Mouse (Mus musculus): ENCODE results near the gene Sh3gl2. TPM values are rescaled to one million over a fixed set of nuclear protein-coding genes. Genes with fewer than 3 reads are reported as not detected.

Sh3gl2 gene
- polyA plus RNA-seq, 1 experiment from 2014 or later: 0.67 TPM

DNA sequence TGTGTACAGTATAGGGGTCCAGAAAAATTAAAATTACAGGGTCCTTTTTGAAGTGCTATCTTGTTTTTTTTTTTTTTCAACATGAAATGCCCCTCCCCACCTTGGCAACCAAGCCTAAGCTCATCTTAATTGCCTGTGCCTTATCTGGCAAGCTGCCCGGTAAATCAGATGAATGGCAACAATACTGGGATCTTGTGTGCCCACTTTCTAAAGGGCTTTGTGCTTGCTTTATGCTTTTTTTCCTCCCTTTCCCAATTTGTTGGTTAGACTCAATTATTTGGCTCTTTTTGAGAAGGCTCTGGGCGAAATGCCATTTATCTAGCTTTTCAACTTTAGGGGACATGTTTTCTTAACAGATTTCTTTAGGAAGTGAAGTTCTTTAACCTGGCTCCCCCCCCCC lies 45.3 kb downstream of the Sh3gl2 start:
- Histone ChIP-seq H3K36me3 (ENCODE audit: control insufficient read depth, insufficient read depth, low read length) (no peaks in the 10 kb centered on the region), H3K4me1 (replicated peaks; ENCODE audit: control insufficient read depth, insufficient read depth, low read length) (no peaks in the 10 kb centered on the region), H3K4me3 (ENCODE audit: low read depth, low read length) (no peak overlapping the region), H3K27me3 (replicated peaks; ENCODE audit: control insufficient read depth, insufficient read depth, low read length) (no peaks in the 10 kb centered on the region), H3K9me3 (ENCODE audit: control insufficient read depth, low read length) (no peaks in the 10 kb centered on the region), H3K4me2 (no peak overlapping the region), H3K27ac (ENCODE audit: low read depth, low read length) (no peak overlapping the region), H3K9ac (ENCODE audit: low read depth, low read length) (no peak overlapping the region)
- DNase-seq (ENCODE audit: low spot score): no peak
- ATAC-seq (replicated peaks; ENCODE audit: low FRiP score): no peak
- WGBS: 80% methylated on average over 2 of the region's 2 CpGs

DNA sequence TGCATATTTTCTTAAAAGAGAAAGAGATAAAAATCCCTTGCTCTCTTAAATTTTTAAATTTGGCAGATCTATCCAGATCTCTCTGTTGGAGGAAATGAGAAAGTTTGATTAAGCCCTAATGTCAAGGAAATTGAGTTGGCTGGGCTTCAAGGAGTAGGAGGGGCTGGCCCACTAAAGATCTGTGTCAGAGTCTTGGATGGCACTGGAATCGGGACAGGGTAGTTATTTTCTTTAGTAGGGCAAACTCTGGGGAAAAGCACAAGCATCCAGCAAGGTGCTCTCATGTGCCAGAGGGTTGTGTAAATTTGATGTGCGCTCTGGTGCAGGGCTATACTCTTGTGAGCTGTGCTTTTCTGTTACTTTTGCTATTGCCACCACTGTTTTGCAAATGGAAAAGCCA lies 45.9 kb downstream of the Sh3gl2 start:
- DNase-seq (ENCODE audit: low spot score) (no peak), ATAC-seq (replicated peaks; ENCODE audit: low FRiP score) (no peak)
- Histone ChIP-seq H3K9ac (ENCODE audit: low read depth, low read length) (no peak overlapping the region), H3K9me3 (ENCODE audit: control insufficient read depth, low read length) (no peaks in the 10 kb centered on the region), H3K4me2 (no peak overlapping the region), H3K4me3 (ENCODE audit: low read depth, low read length) (no peak overlapping the region), H3K27me3 (replicated peaks; ENCODE audit: control insufficient read depth, insufficient read depth, low read length) (no peaks in the 10 kb centered on the region), H3K4me1 (replicated peaks; ENCODE audit: control insufficient read depth, insufficient read depth, low read length) (no peaks in the 10 kb centered on the region), H3K27ac (ENCODE audit: low read depth, low read length) (no peak overlapping the region), H3K36me3 (ENCODE audit: control insufficient read depth, insufficient read depth, low read length) (no peaks in the 10 kb centered on the region)
- WGBS: 83% methylated on average over 2 of the region's 2 CpGs

DNA sequence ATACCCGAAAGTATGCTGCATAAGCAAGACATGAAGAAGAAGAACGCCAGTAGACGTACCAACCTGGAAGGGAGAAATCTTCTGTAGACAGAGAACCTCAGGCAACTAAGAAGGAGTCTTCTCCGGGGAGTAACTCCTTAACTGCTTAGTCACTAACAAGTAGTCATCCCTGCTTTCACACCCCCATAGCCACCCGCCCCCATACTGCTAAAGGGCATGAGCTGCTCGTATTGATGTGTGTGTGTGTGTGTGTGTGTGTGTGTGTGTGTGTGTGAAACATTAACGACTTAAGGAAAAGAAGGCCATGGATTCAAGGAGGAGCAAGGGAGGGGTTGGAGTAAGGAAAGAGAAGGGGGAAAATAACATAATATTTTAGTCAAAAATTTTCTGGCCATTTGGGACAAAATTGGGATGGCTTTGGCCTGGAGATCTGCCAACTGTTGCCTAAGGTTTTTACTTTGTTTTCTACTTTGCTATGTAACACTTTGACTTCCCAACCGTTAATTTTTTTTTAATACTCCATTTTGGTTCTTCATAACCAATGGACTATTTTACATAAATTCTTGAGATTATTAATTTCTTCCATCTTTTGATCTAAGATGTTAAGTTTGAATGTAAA lies 51.0 kb downstream of the Sh3gl2 start:
- H3K4me3 ChIP-seq (ENCODE audit: low read depth, low read length): no peak overlapping the region
- 86% methylated on average over 6 of the region's 8 CpGs for WGBS
- H3K4me2 ChIP-seq: no peak overlapping the region
- no peaks in the 10 kb centered on the region for H3K27me3 ChIP-seq (replicated peaks; ENCODE audit: control insufficient read depth, insufficient read depth, low read length)
- no peak overlapping the region for H3K9ac ChIP-seq (ENCODE audit: low read depth, low read length)
- no peak for ATAC-seq (replicated peaks; ENCODE audit: low FRiP score)
- H3K27ac ChIP-seq (ENCODE audit: low read depth, low read length): no peak overlapping the region
- no peaks in the 10 kb centered on the region for H3K9me3 ChIP-seq (ENCODE audit: control insufficient read depth, low read length)
- no peak for DNase-seq (ENCODE audit: low spot score)
- no peaks in the 10 kb centered on the region for H3K4me1 ChIP-seq (replicated peaks; ENCODE audit: control insufficient read depth, insufficient read depth, low read length)
- no peaks in the 10 kb centered on the region for H3K36me3 ChIP-seq (ENCODE audit: control insufficient read depth, insufficient read depth, low read length)

DNA sequence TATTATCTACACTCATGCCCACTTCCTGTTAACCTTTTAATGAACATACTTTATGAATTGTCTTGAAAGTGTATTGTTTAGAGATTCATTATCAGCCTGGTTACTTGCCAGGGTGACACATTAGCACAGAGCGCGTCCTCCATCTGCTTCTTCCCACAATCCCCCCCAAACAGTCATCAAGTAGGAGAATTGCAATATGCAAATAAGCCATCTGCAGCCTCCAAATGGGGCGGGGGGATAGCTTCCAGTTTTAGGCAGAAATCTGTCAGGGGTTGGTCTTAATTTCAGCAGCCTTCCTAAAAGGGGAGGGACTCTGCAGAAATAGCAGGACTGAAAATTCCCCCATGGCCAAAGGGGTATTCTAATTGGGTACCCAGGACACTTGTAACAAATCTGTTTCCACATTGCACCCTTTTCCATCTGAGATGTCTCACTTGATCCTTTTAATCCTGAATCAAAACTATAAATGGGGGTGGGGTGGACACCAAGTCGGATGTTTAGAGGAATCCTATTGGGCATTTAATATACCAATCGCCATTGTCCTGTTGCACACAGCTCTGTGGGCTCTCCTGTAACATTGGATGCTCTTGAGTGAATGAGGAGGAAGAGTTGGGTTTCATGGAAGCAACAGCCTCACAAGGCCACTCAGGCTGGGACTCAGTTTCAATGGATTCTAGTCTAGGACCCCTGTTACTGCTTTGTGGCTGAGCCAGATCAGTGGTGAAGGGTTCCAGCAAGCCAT lies 51.7 kb downstream of the Sh3gl2 start:
- no peak overlapping the region for H3K4me2 ChIP-seq
- H3K9ac ChIP-seq (ENCODE audit: low read depth, low read length): no peak overlapping the region
- H3K36me3 ChIP-seq (ENCODE audit: control insufficient read depth, insufficient read depth, low read length): no peaks in the 10 kb centered on the region
- no peak for ATAC-seq (replicated peaks; ENCODE audit: low FRiP score)
- no peaks in the 10 kb centered on the region for H3K4me1 ChIP-seq (replicated peaks; ENCODE audit: control insufficient read depth, insufficient read depth, low read length)
- no peak overlapping the region for H3K4me3 ChIP-seq (ENCODE audit: low read depth, low read length)
- no peak for DNase-seq (ENCODE audit: low spot score)
- H3K27me3 ChIP-seq (replicated peaks; ENCODE audit: control insufficient read depth, insufficient read depth, low read length): no peaks in the 10 kb centered on the region
- no peak overlapping the region for H3K27ac ChIP-seq (ENCODE audit: low read depth, low read length)
- 80% methylated on average over 5 of the region's 5 CpGs for WGBS
- H3K9me3 ChIP-seq (ENCODE audit: control insufficient read depth, low read length): no peaks in the 10 kb centered on the region

DNA sequence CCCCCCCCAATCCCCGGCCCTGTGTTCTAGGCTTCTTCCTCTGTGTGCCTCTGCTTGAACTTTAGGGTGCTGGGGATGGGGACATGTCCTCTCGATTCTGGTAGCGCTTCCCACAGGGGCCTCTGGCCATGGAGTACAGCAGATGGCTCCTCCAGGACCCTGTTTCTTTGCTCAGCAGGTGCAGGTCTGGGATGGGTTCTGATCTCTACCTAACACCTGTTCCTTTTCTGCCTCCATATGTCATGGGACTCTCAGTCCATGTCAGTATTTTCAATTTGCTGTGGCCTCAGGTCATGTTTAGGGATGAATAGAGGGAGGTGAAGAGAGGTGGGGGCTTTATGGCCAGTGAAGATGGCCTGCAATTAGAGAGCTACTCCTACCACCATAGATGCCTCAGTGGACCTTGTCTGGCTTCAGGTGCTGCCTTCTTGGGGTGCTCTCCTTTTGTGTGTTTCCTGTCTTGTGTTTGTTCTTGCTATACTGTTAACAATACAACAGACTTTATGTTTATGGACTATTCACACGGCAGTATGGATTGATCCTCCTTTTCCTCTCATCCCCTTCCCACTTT lies 52.9 kb downstream of the Sh3gl2 start:
- no peak overlapping the region for H3K4me2 ChIP-seq
- no peak for ATAC-seq (replicated peaks; ENCODE audit: low FRiP score)
- H3K9ac ChIP-seq (ENCODE audit: low read depth, low read length): no peak overlapping the region
- H3K9me3 ChIP-seq (ENCODE audit: control insufficient read depth, low read length): no peaks in the 10 kb centered on the region
- H3K4me3 ChIP-seq (ENCODE audit: low read depth, low read length): no peak overlapping the region
- H3K4me1 ChIP-seq (replicated peaks; ENCODE audit: control insufficient read depth, insufficient read depth, low read length): no peaks in the 10 kb centered on the region
- H3K27me3 ChIP-seq (replicated peaks; ENCODE audit: control insufficient read depth, insufficient read depth, low read length): no peaks in the 10 kb centered on the region
- WGBS: 76% methylated on average over 3 of the region's 4 CpGs
- no peak for DNase-seq (ENCODE audit: low spot score)
- H3K27ac ChIP-seq (ENCODE audit: low read depth, low read length): no peak overlapping the region
- no peaks in the 10 kb centered on the region for H3K36me3 ChIP-seq (ENCODE audit: control insufficient read depth, insufficient read depth, low read length)

DNA sequence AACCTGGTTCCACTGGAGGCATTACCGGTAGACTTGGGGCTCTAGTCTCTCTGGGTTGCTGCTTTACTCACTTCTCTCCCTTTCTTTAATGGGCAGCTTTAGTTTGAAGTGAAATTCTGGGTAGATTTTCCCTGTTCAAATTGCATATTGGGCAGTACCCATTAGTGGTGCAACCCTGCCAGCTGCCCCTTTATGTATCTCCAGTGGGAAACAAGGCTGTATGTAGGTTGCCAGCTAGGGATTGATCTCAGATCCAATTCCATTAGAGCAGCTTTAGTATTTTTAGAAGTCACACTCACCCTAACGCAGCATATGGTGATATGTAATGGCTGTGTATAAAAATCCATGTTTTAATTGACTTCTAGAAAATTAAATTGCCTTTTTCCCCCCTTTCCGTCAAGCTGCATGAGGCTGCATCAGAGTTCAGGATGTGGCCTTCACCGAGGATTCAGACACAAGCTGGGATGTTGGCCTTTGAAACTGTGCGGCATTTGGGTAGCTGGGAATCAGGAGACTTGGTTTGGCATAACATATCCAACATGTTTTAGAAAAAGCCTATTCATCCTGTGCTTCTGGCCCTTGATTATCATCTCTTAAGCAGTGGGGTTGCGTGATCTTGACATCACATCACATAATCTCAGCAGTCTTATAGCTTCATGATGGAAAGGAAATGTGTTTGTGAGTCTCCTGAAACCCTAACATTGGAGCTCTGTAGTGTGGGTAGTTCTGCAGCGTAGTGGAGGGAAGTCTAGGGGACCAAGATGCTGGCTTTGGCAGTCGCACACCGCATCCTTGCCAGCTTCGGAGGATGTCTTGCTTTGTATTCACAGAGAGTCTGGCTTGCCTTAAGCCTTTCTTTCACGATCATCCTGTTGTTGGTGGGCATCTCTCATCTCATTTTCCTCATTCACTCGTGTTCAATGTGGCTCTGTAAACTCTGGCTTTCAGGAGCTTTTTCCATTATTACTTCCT lies 56.0 kb downstream of the Sh3gl2 start:
- Histone ChIP-seq H3K36me3 (ENCODE audit: control insufficient read depth, insufficient read depth, low read length) (no peaks in the 10 kb centered on the region), H3K4me1 (replicated peaks; ENCODE audit: control insufficient read depth, insufficient read depth, low read length) (no peaks in the 10 kb centered on the region), H3K9me3 (ENCODE audit: control insufficient read depth, low read length) (no peaks in the 10 kb centered on the region), H3K4me2 (no peak overlapping the region), H3K9ac (ENCODE audit: low read depth, low read length) (no peak overlapping the region), H3K27me3 (replicated peaks; ENCODE audit: control insufficient read depth, insufficient read depth, low read length) (no peaks in the 10 kb centered on the region), H3K4me3 (ENCODE audit: low read depth, low read length) (no peak overlapping the region), H3K27ac (ENCODE audit: low read depth, low read length) (no peak overlapping the region)
- DNase-seq (ENCODE audit: low spot score): no peak
- WGBS: 84% methylated on average over 12 of the region's 12 CpGs
- ATAC-seq (replicated peaks; ENCODE audit: low FRiP score): no peak

DNA sequence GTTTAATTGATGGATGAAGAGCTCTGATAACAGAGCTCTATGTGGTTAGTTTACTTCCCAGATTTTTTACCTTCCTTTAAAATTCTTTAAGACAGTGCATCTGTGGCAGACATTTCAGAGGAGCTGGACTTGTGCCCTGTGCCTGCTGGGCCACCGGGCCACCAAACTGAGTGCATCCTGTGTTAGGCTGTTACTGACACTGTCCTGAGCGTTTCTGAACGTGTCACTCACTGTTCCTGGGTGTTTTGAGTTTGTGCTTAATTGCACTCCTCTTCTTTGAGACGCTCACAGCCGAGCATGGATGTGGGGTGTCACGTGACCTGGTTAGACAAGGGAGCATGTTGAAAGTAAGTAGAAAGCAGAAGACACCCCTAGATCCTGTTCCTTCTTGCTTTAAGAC lies 57.2 kb downstream of the Sh3gl2 start:
- Histone ChIP-seq H3K4me2 (no peak overlapping the region), H3K9me3 (ENCODE audit: control insufficient read depth, low read length) (no peaks in the 10 kb centered on the region), H3K27ac (ENCODE audit: low read depth, low read length) (no peak overlapping the region), H3K27me3 (replicated peaks; ENCODE audit: control insufficient read depth, insufficient read depth, low read length) (no peaks in the 10 kb centered on the region), H3K9ac (ENCODE audit: low read depth, low read length) (no peak overlapping the region), H3K36me3 (ENCODE audit: control insufficient read depth, insufficient read depth, low read length) (no peaks in the 10 kb centered on the region), H3K4me3 (ENCODE audit: low read depth, low read length) (no peak overlapping the region), H3K4me1 (replicated peaks; ENCODE audit: control insufficient read depth, insufficient read depth, low read length) (no peaks in the 10 kb centered on the region)
- WGBS: 58% methylated on average over 6 of the region's 6 CpGs
- ATAC-seq (replicated peaks; ENCODE audit: low FRiP score) (no peak), DNase-seq (ENCODE audit: low spot score) (no peak)

DNA sequence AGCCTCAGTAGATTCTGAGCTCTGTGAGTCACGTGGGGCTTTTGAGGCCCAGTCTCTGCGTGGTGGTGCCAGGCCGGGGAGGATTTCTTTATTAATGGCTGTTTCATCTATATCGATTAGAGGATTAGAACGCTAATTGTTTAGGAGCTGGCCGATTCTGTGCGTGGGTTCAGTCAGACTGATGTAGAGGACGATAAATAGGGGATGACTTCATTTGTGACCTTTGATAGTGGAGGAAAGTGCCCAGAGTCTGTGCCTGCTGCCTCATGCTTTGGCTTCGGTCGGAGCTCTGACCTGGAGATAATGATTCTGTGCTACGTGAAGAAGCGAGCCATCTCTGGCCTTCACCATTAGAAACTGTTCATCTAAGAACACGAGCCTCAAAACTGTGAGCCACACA lies 57.7 kb downstream of the Sh3gl2 start:
- Histone ChIP-seq H3K27me3 (replicated peaks; ENCODE audit: control insufficient read depth, insufficient read depth, low read length) (no peaks in the 10 kb centered on the region), H3K9ac (ENCODE audit: low read depth, low read length) (no peak overlapping the region), H3K4me3 (ENCODE audit: low read depth, low read length) (no peak overlapping the region), H3K9me3 (ENCODE audit: control insufficient read depth, low read length) (no peaks in the 10 kb centered on the region), H3K27ac (ENCODE audit: low read depth, low read length) (no peak overlapping the region), H3K36me3 (ENCODE audit: control insufficient read depth, insufficient read depth, low read length) (no peaks in the 10 kb centered on the region), H3K4me2 (no peak overlapping the region), H3K4me1 (replicated peaks; ENCODE audit: control insufficient read depth, insufficient read depth, low read length) (no peaks in the 10 kb centered on the region)
- ATAC-seq (replicated peaks; ENCODE audit: low FRiP score): no peak
- DNase-seq (ENCODE audit: low spot score): no peak
- WGBS: 84% methylated on average over 13 of the region's 13 CpGs

All from liver, embryonic 11.5 days (tissue).